Mouse (Mus musculus) small intestine, adult 2 months (tissue): ENCODE data around the gene Casp9. TPM values are rescaled to one million over a fixed set of nuclear protein-coding genes. Genes with fewer than 3 reads are reported as not detected.
A peak's percentile ranks its signal among the peaks of the same experiment; 100 is the strongest.

Experiments
- H3K27ac ChIP-seq: fragments of 200-500 bp; 2 replicates; pipeline ENCODE4 v1.5.1; 2012; ENCODE audit warnings: low read depth, low read length, control low read depth, inconsistent platforms; ENCODE audit not compliant: insufficient read depth
- H3K27me3 ChIP-seq: fragments of 200-500 bp; 2 replicates; pipeline ENCODE4 v1.6.1; 2012; ENCODE audit warnings: mild to moderate bottlenecking, moderate library complexity, low read length, inconsistent platforms; ENCODE audit not compliant: control insufficient read depth, insufficient read depth
- H3K36me3 ChIP-seq: fragments of 200-500 bp; 2 replicates; pipeline ENCODE4 v1.6.1; 2012; ENCODE audit warnings: mild to moderate bottlenecking, low read length, control low read depth, inconsistent platforms; ENCODE audit not compliant: control insufficient read depth, insufficient read depth
- H3K4me1 ChIP-seq: fragments of 200-500 bp; 2 replicates; pipeline ENCODE4 v1.6.1; 2012; ENCODE audit warnings: low read length, inconsistent platforms, mixed read lengths; ENCODE audit not compliant: control insufficient read depth, insufficient read depth, insufficient read length
- H3K4me3 ChIP-seq: fragments of 200-500 bp; 2 replicates; pipeline ENCODE4 v1.5.1; 2012; ENCODE audit warnings: low read depth, mild to moderate bottlenecking, control low read depth, inconsistent platforms, low read length, moderate library complexity
- CTCF ChIP-seq: fragments of 200-500 bp; IDR thresholded peaks from 2 replicates; pipeline ENCODE4 v1.5.1; 2012; ENCODE audit warnings: low read depth, mild to moderate bottlenecking, control low read depth, inconsistent platforms, low read length, moderate library complexity, mixed read lengths; ENCODE audit not compliant: insufficient replicate concordance, insufficient read length; ENCODE audit errors: extremely low read depth
- POLR2A ChIP-seq: fragments of 200-500 bp; IDR thresholded peaks from 2 replicates; pipeline ENCODE4 v1.6.1; 2012; ENCODE audit warnings: low read depth, mild to moderate bottlenecking, control low read depth, inconsistent platforms, low read length, moderate library complexity
- WGBS: fragments of 180-500 bp; shearing (Covaris S2); methylation state at CpG from one replicate; pipeline ENCODE4 v1.1.7; 2018; 5-methylcytosine and 5-hydroxymethylcytosine counted together
- polyA plus RNA-seq: library from polyadenylated mRNA; depleted of rRNA; stranded (reverse); fragments of >200 nt; gene quantifications from 2 replicates; pipeline ENCODE4 v1.2.3, GENCODE M21; 2012; rRNA removed

The Casp9 gene
- polyA plus RNA-seq, 1 experiment = 14.6 TPM

DNA sequence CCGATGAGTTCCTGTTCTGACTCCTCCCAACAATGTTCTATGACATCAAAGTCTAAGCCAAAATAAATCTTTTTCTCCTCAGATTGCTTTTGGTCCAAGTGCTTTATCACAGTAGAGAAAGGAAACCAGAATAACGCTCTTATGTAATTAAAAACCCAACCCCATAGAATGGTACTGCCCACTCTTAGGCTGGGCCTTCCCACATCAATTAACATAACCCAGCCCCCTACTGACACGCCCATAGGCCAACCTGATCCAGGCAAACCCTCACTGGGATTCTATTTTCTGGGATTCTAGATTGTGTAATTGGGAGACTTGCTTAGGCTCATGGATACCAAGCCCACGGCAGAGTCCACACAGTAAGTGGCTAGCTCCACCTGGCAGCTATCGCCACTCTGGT lies 71.6 kb downstream of the Casp9 start:
- 62% methylated on average over 5 of the region's 5 CpGs for WGBS

More for the DNA sequence above, 71.6 kb downstream of the Casp9 start:
- no peak overlapping the region for H3K4me3 ChIP-seq
- H3K36me3 ChIP-seq = peaks cover 46% of the 10 kb centered on the region
- peak overlapping the region; percentile 99 for H3K27ac ChIP-seq
- H3K4me1 ChIP-seq = peaks cover 81% of the 10 kb centered on the region
- no peaks in the 10 kb centered on the region for H3K27me3 ChIP-seq
- no peak for TF ChIP-seq POLR2A
- TF ChIP-seq CTCF = no peak

Other genes with a start within 250 kb of the Casp9 start
- 55.3 and 108 TPM in 2 replicates for gene Fblim1, start 187.5 kb upstream of the Casp9 start, polyA plus RNA-seq
- gene Tmem82, start 175.0 kb upstream of the Casp9 start, polyA plus RNA-seq = 46.5 and 61.9 TPM in 2 replicates
- gene Slc25a34, start 169.8 kb upstream of the Casp9 start, polyA plus RNA-seq = 11.2 and 25.3 TPM in 2 replicates
- gene Plekhm2, start 128.7 kb upstream of the Casp9 start, polyA plus RNA-seq = 9.7 and 17.0 TPM in 2 replicates
- 9.8 and 16.5 TPM in 2 replicates for gene Rsc1a1, start 108.0 kb upstream of the Casp9 start, polyA plus RNA-seq
- gene Ddi2, start 70.2 kb upstream of the Casp9 start, polyA plus RNA-seq = 15.4 and 21.2 TPM in 2 replicates
- gene Agmat, start 46.9 kb upstream of the Casp9 start, polyA plus RNA-seq = 13.3 and 19.0 TPM in 2 replicates
- gene Dnajc16, start 2.7 kb upstream of the Casp9 start, polyA plus RNA-seq = 3.2 and 5.3 TPM in 2 replicates
- gene Cela2a, start 32.5 kb downstream of the Casp9 start, polyA plus RNA-seq = 124 and 65,009 TPM in 2 replicates
- 13.9 and 8,604 TPM in 2 replicates for gene Ctrc, start 52.7 kb downstream of the Casp9 start, polyA plus RNA-seq
- gene Efhd2, start 81.3 kb downstream of the Casp9 start, polyA plus RNA-seq = 188 and 423 TPM in 2 replicates
- gene Fhad1, start 221.5 kb downstream of the Casp9 start, polyA plus RNA-seq = 0.03 and 0.05 TPM in 2 replicates